Mouse (Mus musculus): ENCODE measurements around the gene Art5.

Gene Art5

DNA sequence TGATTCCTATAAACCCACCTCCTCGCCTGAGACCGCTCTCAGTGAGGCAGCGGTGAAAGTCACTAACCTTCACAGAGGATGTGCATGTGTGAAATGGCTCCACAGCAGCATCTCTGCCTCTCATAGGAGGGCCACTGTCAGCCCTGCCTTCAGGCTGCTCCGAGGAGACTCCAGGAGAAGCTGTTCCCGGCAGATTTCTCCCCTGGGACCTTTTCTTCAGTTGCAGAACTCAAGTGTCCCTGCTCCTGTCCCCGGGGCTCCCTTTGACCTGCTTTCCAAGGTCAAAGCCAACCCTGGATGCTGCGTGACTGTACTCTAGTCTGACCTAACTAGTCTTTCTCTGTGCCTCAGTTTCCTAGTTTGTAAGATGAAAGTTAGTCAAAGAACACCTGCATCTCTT is at the start of gene Art5:
Gene Art5, minus strand, starts transcription at position 319 of the 400 bp plus-strand sequence.
- DNase-seq (ENCODE audit: low read depth): no peak

DNA sequence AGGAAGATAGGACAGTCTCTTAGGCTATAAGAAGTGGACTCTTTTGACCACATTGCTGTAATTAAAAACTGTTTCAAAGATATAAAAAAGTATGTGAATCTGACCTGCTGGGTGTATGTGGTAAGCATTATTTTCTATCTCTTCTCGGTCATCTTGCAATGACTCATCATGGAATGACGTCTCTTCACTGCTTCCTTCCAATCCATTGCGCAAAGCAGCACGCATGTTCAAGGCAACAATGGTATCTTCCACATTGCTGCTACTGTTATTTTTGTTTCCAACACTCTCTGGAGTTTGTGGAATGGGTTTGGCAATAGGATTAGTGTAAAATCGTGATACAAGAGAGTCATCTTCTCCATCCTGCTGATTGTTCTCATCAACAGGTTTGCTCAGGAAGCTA is 44.4 kb upstream of the Art5 start:
- DNase-seq (ENCODE audit: low read depth): no peak

DNA sequence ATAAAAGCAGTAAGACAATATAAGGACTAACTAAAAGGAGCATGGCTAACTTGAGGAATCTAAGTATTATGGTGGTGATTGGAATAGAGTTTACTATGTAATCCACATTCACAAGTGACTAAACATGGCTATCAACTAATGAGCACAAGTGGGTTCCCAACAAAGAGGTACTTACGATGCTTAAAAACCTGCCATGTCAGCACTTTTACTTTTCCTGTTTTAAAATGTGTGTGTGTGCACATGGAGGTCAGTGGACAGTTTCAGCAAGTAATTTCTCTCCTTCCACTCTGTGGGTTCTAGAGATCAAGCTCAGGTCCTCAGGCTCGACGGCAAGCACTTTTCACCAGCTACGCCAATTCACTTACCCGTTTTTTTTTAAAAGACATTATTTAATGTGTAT is 28.6 kb upstream of the Art5 start:
- DNase-seq (ENCODE audit: low read depth): no peak

DNA sequence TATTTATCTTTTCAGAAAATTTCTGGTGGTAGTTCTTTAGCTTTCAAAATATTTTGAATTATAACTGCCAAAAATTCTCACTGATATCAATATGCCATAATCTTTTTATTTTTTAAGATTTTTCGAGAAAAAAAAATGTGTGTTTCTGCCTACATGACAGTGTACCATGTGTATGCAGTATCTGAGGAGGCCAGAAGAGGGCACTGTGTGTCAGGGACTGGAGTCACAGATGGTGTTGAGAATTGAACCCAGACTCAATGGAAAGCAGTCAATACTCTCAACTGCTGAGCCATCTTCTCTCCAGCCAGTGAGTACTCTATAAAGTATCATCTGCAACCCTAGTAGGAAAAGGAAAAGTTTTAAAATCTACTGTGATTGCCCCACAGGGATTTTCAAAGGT is 28.2 kb upstream of the Art5 start:
- peak; percentile 68 for DNase-seq (ENCODE audit: low read depth)

DNA sequence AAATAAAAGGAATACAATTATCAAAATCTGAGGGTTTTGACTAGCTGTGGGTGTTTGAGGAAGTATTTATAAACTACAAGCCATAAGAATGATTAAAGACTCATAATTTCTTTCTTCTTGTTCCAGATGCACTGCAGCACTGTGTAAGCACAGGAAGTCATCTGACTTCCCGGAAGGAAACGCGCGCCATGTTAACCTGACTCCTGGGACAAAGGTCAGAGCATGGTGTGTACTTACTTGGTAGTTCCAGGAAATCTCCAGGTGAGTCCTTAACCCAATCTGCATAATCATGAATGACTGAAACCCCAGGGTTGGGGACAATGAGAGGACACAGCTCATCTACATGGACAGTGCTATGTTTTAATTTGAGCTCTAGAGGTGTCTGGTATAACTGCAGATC is 23.1 kb upstream of the Art5 start:
- no peak for DNase-seq (ENCODE audit: low read depth)

DNA sequence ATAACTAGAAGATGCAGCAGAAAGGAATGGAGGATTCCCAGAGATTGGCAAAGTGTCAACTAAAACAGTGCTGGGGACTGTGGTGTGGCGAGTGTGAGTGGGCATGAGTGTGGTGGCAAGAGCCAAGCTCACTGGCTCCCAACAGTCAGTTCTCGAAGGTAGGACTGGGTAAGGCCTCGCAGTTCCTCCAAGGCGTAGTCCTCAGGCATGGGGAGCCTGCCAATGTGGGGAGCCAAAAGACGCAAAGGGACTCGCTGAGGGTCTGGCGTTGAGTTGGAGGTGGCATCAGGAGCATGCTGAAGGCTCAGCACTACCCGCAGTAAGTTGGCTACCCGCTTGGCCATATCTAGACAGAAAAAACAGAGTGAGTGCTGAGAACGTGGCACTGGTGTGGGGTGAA is 11.0 kb upstream of the Art5 start:
- no peak for DNase-seq (ENCODE audit: low read depth)

DNA sequence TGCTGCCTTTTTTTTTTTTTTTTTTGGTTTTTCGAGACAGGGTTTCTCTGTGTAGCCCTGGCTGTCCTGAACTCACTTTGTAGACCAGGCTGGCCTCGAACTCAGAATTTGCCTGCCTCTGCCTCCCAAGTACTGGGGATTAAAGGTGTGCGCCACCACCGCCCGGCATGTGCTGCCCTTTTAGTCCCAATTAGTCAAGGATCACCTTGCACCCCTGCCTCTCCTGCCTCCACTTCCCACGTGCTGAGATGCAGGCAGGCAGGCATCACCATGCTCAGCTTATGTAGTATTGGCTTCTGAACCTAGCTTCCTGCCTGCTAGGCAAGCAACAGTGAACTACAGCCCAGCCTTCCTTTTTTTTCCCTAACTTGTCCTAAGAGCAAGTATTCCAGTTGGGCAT is 8.1 kb upstream of the Art5 start:
- DNase-seq (ENCODE audit: low read depth): no peak

DNA sequence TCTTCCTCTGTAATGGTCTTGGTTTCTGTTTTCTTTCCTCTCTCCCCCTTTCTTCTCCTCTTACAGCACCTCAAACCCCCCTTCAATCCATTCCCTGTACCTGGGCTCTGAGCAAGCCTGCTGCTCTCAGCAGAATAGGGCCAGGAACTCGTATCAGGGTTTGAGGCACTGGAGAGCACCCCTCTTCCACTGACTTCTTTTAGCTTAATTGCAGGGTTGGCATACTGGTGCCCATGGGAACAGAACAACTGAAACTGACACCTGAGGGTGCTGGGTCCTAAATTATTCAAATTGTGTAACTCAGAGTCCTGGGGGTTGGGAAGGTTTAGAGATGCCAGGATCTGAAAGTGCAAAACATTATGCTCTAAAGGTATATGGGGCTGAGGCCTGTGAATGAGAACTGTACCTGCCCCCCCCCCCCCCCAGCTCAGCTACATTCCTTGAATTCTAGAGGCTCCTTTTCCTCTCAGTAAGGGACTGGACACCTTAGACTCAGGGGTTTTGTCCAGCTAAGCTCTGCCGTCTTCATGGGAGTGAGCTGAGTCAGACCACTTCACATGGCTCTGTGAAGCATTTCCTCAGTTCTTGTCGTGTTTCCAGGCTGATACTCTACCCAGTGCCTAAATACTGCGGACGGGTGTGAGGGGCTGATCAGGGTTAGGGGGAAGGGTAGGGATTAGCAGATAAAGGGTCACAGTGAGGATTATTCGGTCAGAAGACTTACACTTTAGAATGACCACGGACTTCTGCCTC is 7.5 kb upstream of the Art5 start, which contains the start of gene Chrna10:
Gene Chrna10, minus strand, starts transcription at position 250 of the 753 bp plus-strand sequence.
- DNase-seq (ENCODE audit: low read depth): no peak

DNA sequence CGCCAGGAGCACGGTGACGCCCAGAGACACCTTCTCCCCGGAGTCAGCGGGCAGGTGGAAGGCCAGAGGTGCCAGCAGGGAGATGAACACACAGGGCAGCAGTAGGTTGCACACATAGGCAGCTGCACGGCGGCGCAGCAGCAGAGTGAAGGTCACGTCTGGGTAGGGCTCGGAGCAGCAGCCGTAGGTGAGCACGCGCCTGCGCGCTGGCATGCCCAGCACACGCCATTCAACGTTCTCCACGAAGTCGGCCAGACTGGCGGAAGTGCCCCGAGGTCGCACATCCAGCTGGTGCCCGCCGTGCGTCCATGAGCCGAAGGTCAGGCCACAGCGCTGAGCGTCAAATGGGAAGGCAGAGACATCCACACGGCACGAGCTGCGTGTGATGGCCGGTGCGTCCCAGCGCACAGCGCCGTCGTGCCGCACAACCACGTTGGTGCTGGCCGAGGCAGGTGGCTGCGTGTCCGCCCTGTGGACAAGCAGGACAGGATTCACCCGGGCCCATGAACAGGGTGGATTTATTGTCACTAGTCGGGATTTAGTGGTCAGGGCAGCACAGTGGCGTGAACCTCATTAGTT is 4.0 kb upstream of the Art5 start:
- no peak for DNase-seq (ENCODE audit: low read depth)

DNA sequence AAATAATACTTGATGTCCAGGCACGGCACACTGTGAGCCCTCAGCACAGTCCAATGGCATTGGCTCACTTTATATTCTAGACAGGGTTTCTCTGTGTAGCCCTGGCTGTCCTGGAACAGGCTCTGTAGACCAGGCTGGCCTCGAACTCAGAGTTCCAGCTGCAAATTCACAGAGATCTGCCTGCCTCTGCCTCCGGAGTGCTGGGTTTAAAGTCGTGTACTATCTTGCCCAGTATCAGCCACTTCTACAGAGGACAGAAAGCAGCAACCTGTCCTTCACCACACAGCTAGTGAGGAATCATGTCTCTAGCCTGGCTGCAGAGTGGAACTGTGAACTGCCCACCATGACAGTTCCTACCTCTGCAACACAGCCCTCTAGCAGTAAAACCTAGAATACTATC is 457 bp upstream of the Art5 start:
- DNase-seq (ENCODE audit: low read depth): no peak

DNA sequence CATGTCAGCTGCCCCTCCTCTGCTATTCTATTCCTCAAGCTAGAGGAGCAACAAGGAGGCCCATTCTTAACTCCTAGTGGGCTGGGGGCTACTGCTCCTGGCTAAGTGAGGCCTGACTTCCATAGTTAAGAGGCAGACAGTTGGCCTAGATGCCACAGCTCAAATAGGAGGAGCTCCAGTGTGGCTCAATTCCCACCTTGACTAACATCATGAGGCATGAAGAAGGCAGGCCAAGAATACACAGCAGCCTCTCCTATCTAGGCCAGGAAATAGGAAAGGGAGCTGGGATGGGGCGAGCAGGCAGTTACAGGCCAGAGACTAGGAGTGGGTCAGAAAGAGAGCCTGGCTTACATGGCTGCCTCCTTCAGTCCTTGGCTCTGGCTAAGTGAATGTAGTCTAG is 1.1 kb downstream of the Art5 start:
- no peak for DNase-seq (ENCODE audit: low read depth)

DNA sequence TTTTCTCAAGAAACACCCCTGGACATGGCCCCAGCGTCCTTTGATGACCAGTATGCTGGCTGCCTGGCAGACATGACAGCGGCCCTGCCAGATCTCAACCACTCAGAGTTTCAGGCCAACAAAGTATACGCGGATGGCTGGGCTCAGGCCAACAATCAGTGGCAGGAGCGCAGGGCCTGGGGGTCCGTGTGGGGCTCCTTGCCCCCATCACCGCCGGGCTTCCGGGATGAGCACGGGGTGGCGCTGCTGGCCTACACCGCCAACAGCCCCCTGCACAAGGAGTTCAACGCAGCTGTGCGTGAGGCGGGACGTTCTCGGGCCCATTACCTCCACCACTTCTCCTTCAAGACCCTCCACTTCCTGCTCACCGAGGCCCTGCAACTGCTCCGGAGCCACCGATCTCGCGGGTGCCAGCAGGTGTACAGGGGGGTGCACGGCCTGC is 2.6 kb downstream of the Art5 start:
- DNase-seq (ENCODE audit: low read depth): no peak

DNA sequence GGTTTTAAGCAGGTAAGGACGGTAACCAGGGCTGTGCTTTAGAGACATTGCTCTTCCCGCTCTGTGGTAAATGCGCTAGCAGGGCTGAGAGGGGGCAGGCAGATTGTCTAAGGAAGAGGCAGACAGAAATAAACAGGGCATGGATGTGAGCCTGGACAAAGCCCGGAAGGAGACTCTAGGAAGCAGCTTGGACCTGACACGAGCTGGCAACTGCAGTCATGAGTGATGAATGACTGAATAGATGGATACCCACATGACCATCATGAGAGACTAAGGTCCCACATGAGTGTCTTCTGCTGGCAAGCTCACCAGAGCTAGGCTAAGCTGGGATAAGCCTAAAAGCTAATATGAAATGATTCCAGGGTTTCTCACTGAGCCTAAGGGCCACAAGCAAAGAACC is 5.2 kb downstream of the Art5 start:
- no peak for DNase-seq (ENCODE audit: low read depth)

DNA sequence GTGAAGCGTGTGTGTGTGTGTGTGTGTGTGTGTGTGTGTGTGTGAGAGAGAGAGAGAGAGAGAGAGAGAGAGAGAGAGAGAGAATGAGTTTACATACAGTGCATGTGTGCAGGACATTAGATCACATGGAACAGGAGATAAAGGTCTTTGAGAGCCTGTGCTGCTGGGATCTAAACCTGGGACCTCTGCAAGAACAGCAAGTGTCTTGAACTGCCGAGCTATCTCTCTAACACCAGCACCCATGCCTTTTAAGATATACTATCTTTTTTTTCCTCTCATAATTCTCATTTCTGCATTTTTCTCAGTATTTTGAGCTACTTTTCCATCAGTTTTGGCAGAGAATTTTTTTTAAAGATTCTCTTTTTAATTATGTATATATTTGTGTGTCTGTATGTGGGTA is 5.7 kb downstream of the Art5 start:
- DNase-seq (ENCODE audit: low read depth): no peak

DNA sequence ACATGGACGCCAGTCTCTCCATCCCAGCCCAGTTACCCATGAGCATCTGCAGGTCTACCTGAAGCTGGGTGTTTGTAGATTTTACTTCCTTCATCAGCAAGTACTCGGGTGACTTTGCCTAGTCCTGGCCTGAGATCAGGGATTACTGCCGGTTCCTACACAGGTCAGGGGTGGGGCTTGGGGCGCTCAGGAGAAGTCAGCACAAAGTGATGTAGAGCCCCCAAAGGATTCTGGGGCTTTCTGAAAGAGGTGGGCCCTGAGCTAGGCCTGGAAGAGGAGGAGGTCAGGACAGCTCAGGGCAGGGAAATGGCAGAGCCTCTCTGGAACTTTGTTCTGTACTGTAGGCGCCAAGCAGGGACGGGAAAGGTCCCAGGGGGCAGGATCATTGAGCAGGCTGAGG is 6.6 kb downstream of the Art5 start:
- no peak for DNase-seq (ENCODE audit: low read depth)

DNA sequence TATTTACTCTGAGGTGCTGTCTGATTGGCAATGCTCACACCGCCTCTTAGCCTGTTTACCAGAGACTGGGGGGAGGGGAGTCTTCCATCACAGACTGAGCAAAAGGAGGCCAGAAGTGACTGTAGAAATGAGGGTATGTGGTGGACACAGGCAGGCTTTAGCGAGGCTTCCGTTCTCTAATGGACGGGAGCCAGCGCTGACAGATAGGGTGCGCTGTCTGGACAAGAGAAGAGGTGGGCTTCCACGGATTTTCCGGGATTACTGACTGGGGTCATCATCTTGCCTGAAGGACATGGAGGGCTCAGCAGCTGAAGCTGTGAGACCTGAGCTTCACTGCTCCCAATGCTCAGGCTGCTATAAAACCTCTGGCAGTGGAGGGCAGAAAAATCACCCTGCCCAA is 7.0 kb downstream of the Art5 start:
- no peak for DNase-seq (ENCODE audit: low read depth)

DNA sequence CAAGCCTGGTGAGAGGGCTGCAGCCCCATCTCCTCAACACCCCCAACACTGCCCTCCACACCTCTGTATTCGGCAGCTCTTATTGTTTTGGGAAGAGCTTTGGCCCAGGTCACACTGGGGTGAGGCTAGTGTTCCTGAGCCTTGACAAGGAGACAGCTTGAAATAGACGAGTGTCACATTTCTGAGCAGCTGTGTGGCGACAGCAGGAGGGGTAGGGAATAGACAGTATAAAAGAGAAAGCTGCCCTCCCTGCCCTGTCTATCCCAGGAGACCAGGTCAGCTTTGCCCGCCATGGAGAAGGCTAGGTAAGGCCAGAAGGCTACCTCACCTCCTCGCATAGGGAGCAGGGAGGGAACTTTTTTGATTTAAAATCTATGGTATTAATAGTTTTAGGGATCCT is 7.8 kb downstream of the Art5 start, which contains the start of gene Art1:
Gene Art1, plus strand, starts transcription at position 257 of the 400 bp plus-strand sequence.
- no peak for DNase-seq (ENCODE audit: low read depth)

DNA sequence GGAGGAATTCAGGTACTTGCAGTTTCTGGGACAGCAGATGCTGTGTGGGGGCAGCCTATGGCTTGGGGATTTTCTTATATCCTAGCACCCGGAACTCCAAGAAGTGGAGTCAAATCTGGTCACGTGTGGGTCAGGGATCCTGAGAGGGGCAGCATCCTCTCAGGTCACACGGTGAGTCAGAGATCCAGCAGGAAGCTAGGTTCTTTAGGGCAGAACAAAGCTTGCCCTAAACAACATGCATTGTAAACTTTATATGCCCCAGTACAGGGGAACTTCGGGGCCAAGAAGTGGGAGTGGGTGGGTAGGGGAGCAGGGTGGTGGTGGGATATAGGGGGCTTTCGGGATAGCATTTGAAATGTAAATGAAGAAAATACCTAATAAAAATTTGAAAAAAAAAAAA is 8.4 kb downstream of the Art5 start:
- DNase-seq (ENCODE audit: low read depth): no peak

DNA sequence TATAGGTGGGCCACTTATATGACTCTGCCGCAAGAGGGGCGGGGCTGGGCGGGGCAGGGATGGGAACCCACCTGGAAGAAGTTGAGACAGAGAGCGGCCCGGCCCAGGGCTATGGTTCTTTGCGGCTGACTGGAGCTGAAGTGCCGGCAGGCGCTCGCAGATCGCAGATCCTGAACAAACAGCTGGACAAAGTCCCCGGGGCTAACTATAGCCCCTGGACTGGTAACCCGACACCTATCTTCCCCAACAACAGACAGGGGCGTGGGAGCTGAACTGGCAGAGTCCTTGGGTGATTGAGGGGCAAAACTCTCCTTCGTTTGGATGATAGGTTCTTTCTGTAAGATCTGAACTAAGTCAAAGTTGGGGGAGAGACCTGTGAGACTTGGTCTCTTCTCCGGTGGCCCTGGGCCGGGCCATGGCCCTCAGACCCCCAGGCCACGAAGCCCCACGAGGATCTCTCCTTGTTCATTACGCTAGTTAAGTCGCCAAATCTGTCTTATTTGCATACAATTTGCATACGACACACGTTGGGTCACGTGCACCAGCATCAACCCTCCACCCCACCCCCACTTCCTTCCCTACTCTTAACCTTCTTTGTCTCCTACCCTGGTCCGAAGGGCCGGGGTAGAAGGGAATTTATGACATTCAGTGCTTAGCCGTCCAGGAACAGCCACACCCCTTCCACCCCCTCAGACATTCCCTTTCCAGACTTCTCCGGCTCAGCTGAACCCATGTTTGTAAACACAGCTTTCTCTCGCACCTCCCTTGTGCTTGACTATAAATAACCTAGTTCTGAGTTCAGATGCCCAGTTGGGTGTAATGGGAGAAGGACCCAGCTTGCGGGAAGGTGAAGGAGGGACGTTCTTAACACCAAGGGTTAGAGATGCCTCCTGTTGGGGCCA is 9.3 kb downstream of the Art5 start:
- DNase-seq (ENCODE audit: low read depth): peak; percentile 82

DNA sequence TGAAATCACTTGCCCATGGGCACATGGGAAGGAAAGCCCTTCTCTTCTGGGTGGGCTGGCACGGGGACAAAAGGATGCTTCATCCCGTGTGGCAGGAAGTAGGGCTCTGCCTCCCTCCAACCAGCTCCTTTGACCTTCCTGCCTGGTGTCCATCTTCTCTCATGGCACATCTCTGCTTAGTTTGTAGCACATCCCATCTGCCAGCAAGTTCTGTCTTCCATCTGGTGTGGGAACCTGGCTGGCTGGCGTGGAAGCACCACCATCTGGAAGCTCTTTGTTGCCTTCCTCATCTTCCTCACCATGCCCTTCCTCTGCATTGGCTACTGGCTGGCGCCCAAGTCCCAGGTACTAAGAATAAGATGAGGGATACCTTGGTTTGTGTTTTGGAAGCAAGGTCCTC is 22.0 kb downstream of the Art5 start:
- no peak for DNase-seq (ENCODE audit: low read depth)

DNA sequence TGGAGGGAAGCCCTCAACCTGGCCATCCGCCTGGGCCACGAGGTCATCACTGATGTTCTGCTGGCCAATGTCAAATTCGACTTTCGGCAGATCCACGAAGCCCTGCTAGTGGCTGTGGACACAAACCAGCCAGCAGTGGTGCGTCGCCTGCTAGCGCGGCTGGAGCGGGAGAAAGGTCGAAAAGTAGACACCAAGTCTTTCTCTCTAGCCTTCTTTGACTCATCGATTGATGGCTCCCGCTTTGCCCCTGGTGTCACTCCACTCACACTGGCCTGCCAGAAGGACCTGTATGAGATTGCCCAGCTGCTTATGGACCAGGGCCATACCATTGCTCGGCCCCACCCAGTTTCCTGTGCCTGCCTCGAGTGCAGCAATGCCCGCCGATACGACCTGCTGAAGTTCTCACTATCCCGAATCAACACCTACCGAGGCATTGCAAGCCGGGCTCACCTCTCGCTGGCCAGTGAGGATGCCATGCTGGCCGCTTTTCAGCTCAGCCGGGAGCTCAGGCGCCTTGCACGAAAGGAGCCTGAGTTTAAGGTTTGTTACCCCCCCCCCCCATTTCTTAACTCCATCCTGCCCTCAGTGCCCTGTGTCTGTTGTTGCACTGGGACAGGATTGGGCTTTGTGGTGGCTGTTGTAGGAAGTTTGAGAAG is 25.1 kb downstream of the Art5 start:
- DNase-seq (ENCODE audit: low read depth): no peak

DNA sequence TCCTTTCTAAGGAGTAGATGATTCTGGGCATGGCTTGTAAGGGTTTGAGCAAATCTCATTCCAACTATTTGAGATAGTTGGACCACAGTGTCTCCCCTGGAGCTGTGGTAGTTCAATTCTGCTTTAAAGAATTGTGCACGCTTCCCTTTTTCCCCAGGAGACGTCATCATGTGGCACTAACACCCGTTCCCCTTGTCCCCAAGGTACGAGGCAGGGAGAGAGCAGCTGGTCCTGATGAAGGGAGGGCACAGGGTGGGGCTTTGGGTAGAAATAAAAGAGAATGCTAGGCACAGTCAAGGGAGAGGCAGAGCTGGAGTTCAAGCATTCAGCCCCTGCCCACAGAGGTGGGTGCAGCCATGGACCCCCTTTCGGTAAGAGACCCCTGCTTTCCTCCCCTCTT is 26.5 kb downstream of the Art5 start, which contains the start of gene Trpc2:
Gene Trpc2, plus strand, starts transcription at position 301 of the 400 bp plus-strand sequence.
- no peak for DNase-seq (ENCODE audit: low read depth)
